Mouse (Mus musculus): ENCODE data around the gene Tmf1. TPM values are rescaled to one million over a fixed set of nuclear protein-coding genes. Genes with fewer than 3 reads are reported as not detected.

Gene Tmf1
- 30.1 and 31.1 TPM in 2 replicates for polyA plus RNA-seq (2014; fragmentation: Nextera tagmentation; extraction: Ambion mirVana)

DNA sequence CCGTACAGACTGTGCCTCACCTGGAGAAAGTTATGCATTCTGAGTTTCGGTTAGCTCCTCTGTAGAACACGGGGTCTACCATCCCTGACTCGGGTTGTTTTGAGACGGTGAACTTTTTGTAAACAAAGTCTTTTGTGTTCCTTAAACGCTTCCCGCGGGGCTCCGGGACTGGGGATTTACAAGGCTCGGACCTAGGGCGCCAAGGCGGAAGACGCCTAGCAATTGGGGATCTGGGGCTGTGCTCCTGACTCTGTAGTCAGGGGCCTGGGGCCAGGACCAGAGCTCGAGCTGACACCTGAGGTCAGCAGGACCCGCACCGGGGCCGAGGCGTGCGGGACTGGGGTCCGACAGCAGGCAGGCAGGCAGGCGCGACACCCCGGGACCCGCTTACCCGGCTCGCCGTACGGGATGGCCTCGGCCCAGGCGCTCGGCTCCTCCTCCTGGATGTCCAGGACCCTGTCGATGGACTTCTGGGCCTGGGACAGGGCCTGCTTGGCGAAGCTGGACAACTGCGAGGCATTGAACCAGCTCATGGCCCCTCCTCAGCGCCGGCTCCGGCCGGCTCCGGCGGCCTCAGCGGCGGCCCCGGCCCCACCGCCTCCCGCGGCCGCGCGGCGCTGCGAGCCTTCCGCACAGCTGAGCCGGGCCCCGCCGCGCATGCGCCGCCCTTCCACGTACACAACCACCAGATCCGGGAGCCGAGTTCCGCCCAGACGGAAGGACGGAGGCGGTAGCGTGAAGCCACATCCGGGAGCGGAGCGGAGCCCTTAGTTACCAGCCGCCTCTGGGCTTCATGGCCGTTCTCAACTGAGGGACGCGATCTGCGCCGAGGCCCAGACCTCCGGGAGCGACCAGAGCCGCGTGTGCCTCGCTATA, at the start of gene Tmf1:
TSS of gene Tmf1 (minus strand) at position 632 of the 876 bp plus-strand sequence.
- Histone ChIP-seq H3K9me3 (ENCODE audit: control insufficient read depth, low read length) (no peaks in the 10 kb centered on the region), H3K4me3 (ENCODE audit: low read depth, low read length) (peak within 1 kb of the TSS; percentile 95), H3K9ac (ENCODE audit: low read length) (peak within 1 kb of the TSS; percentile 94), H3K4me2 (ENCODE audit: low read depth, severe bottlenecking) (peak within 1 kb of the TSS; percentile 69), H3K27ac (replicated peaks; ENCODE audit: low read depth, low read length) (peak within 1 kb of the TSS; percentile 85), H3K36me3 (ENCODE audit: control insufficient read depth, insufficient read depth, low read length) (peaks cover 8% of the 10 kb centered on the region; the same call in 1 of the 2 replicates), H3K4me1 (ENCODE audit: control insufficient read depth, insufficient read depth, low read length) (0 out of 2 replicates have a peak, but pooled peaks cover 4% of the 10 kb centered on the region), H3K27me3 (ENCODE audit: control insufficient read depth, insufficient read depth, low read length) (no peaks in the 10 kb centered on the region)
- DNase-seq (ENCODE audit: low spot score) (peak; percentile 96), ATAC-seq (ENCODE audit: insufficient number of reproducible peaks, low FRiP score, low TSS enrichment, low read depth) (peak; percentile 96)
- WGBS: under 1% methylated on average over 80 of the region's 80 CpGs

DNA sequence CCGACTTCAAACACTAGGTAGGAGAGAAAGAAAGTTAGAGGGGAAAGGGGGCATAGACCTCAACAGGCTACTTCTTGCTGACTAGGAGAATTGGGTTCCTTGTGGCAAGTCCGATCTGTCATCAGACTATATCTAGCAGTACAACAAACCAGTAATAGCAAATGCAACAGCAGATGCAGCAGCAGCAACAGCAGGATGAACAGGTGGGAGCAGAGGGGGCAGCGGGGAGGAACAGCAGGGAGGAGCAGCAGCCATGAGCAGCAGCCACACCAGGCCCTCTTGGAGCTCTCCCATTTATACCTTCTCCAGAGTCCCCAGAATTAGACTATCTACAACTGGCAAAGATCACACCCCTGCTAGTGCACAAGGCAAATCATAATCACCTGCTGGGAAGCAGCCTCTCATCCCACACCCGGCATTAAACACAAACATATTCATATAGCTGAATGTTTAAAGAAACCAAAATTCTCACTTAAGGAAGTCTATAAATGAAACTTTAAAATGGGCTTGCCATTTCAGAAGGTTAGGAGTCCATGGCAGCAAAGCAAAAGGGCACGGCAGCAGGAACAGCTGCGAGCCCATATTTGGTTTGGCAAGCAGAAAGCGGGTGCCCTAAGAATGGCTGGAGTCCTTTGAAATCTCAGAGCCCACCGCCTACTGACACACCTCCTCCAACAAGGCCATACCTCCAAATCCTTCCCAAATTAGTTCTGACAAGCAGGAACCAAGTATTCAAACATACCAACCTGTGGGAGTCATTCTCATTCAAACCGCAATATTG, 48.3 kb upstream of the Tmf1 start:
- 94% methylated on average over 9 of the region's 9 CpGs for WGBS
- Histone ChIP-seq H3K4me1 (ENCODE audit: control insufficient read depth, insufficient read depth, low read length) (no peaks in the 10 kb centered on the region), H3K27ac (replicated peaks; ENCODE audit: low read depth, low read length) (no peak overlapping the region), H3K27me3 (ENCODE audit: control insufficient read depth, insufficient read depth, low read length) (no peaks in the 10 kb centered on the region), H3K9ac (ENCODE audit: low read length) (no peak overlapping the region), H3K4me2 (ENCODE audit: low read depth, severe bottlenecking) (no peak overlapping the region), H3K36me3 (ENCODE audit: control insufficient read depth, insufficient read depth, low read length) (0 out of 2 replicates have a peak, but pooled peaks cover 2% of the 10 kb centered on the region), H3K4me3 (ENCODE audit: low read depth, low read length) (no peak overlapping the region), H3K9me3 (ENCODE audit: control insufficient read depth, low read length) (no peaks in the 10 kb centered on the region)
- ATAC-seq (ENCODE audit: insufficient number of reproducible peaks, low FRiP score, low TSS enrichment, low read depth): no peak
- no peak for DNase-seq (ENCODE audit: low spot score)

DNA sequence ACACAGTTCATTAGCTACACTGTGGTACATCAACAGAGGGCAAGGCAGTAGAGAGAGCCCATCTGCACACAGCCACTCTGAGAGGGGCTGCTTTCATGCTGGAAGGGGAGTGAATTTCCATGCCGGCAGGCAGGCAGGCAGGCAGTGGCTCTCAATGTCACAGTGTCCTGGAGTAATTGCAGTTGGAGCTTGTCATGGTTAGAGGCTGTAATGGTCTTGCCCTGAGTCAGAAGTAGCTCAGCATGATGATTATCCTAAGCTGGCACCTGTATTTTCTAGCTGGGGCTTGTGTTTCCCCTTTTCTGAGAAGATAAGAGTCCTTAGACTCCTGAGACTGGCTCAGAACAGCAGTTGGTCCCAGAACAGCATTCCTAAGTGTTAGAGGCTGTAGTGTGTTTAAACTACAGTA, 47.2 kb upstream of the Tmf1 start:
- Histone ChIP-seq H3K9ac (ENCODE audit: low read length) (no peak overlapping the region), H3K9me3 (ENCODE audit: control insufficient read depth, low read length) (no peaks in the 10 kb centered on the region), H3K4me1 (ENCODE audit: control insufficient read depth, insufficient read depth, low read length) (0 out of 2 replicates have a peak, but pooled peaks cover 2% of the 10 kb centered on the region), H3K27me3 (ENCODE audit: control insufficient read depth, insufficient read depth, low read length) (no peaks in the 10 kb centered on the region), H3K4me3 (ENCODE audit: low read depth, low read length) (no peak overlapping the region), H3K4me2 (ENCODE audit: low read depth, severe bottlenecking) (no peak overlapping the region), H3K27ac (replicated peaks; ENCODE audit: low read depth, low read length) (no peak overlapping the region), H3K36me3 (ENCODE audit: control insufficient read depth, insufficient read depth, low read length) (0 out of 2 replicates have a peak, but pooled peaks cover 2% of the 10 kb centered on the region)
- DNase-seq (ENCODE audit: low spot score): no peak
- ATAC-seq (ENCODE audit: insufficient number of reproducible peaks, low FRiP score, low TSS enrichment, low read depth): no peak
- WGBS: 50% methylated on average over 1 of the region's 1 CpGs

DNA sequence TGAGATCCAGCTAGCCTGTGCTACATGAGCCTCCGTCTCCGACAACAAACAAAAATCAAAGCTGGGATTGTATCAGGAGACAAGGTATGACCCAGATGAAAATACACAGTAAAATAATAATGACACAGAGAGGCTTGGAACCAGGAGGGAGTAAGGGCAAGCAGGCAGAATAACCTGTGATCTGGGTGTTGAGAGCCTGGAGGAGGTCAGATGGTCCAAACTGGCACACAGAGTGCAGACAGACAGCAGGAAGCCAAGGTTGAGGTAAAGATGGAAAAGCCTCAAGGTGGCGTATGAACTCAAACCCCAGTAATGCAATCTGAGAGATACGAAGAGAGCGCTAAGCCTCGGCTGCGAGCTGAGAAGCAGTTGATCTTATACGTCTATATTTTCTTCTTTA, 45.6 kb upstream of the Tmf1 start:
- DNase-seq (ENCODE audit: low spot score): no peak

DNA sequence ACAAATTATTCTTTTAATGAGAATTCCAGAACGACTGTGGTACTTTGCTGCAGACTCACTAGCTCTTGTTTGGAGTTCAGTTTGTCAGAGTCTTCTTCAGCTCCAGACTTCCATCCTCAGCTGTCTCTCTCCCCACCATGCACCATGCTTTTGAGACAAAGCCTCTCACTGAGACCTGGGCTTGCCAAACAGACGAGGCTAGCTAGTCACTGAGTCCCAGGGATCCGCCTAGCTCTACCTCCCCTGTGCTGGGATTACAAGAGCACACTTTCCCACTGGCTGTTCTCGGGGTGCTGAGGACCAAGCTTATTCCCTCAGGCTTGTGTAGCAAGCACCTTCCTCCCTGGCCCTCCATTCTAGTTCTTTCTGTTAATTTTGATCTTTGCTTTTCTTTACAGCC, 44.6 kb upstream of the Tmf1 start:
- DNase-seq (ENCODE audit: low spot score): no peak
- 80% methylated on average over 4 of the region's 4 CpGs for WGBS

More for the DNA sequence above, 45.6 kb upstream of the Tmf1 start:
- H3K27ac ChIP-seq (replicated peaks; ENCODE audit: low read depth, low read length): no peak overlapping the region
- WGBS: 93% methylated on average over 8 of the region's 8 CpGs
- ATAC-seq (ENCODE audit: insufficient number of reproducible peaks, low FRiP score, low TSS enrichment, low read depth): no peak
- 0 out of 2 replicates have a peak, but pooled peaks cover 2% of the 10 kb centered on the region for H3K4me1 ChIP-seq (ENCODE audit: control insufficient read depth, insufficient read depth, low read length)
- H3K4me3 ChIP-seq (ENCODE audit: low read depth, low read length): no peak overlapping the region
- no peaks in the 10 kb centered on the region for H3K27me3 ChIP-seq (ENCODE audit: control insufficient read depth, insufficient read depth, low read length)
- H3K4me2 ChIP-seq (ENCODE audit: low read depth, severe bottlenecking): no peak overlapping the region
- H3K36me3 ChIP-seq (ENCODE audit: control insufficient read depth, insufficient read depth, low read length): no peaks in the 10 kb centered on the region
- H3K9me3 ChIP-seq (ENCODE audit: control insufficient read depth, low read length): no peaks in the 10 kb centered on the region
- H3K9ac ChIP-seq (ENCODE audit: low read length): no peak overlapping the region

DNA sequence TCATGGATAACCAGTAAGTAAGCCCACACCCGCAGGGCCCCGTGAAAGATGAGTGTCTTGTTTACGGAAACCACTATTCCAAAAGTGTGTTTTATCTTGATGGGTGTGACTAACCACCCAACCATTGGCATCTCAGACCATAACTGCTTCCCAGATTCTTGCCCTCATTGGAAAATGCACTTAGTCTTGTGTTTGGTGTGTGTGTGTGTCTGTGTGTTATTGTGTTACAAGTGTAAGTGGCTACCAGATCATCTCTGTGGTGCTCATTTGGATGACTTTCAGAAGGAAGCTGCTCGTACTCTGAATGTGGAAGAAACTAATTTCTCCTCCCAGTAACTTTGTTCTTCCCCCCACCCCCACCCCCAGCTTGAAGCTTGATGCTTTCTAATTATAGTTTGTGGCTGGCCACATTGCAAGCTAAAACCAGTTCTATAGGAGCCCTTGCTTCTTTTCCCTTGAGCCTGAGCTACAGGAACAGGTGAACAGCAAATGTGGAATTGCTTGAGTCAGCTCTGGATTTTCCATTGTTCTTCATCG, 44.1 kb upstream of the Tmf1 start:
- no peaks in the 10 kb centered on the region for H3K9me3 ChIP-seq (ENCODE audit: control insufficient read depth, low read length)
- no peak overlapping the region for H3K9ac ChIP-seq (ENCODE audit: low read length)
- ATAC-seq (ENCODE audit: insufficient number of reproducible peaks, low FRiP score, low TSS enrichment, low read depth) (no peak), DNase-seq (ENCODE audit: low spot score) (no peak)
- H3K36me3 ChIP-seq (ENCODE audit: control insufficient read depth, insufficient read depth, low read length): no peaks in the 10 kb centered on the region
- no peak overlapping the region for H3K4me3 ChIP-seq (ENCODE audit: low read depth, low read length)
- H3K27me3 ChIP-seq (ENCODE audit: control insufficient read depth, insufficient read depth, low read length): no peaks in the 10 kb centered on the region
- H3K27ac ChIP-seq (replicated peaks; ENCODE audit: low read depth, low read length): no peak overlapping the region
- WGBS: 70% methylated on average over 5 of the region's 5 CpGs
- 0 out of 2 replicates have a peak, but pooled peaks cover 2% of the 10 kb centered on the region for H3K4me1 ChIP-seq (ENCODE audit: control insufficient read depth, insufficient read depth, low read length)
- H3K4me2 ChIP-seq (ENCODE audit: low read depth, severe bottlenecking): no peak overlapping the region

More for the DNA sequence above, 44.6 kb upstream of the Tmf1 start:
- H3K4me2 ChIP-seq (ENCODE audit: low read depth, severe bottlenecking): no peak overlapping the region
- no peaks in the 10 kb centered on the region for H3K9me3 ChIP-seq (ENCODE audit: control insufficient read depth, low read length)
- no peak overlapping the region for H3K27ac ChIP-seq (replicated peaks; ENCODE audit: low read depth, low read length)
- no peak overlapping the region for H3K4me3 ChIP-seq (ENCODE audit: low read depth, low read length)
- no peak overlapping the region for H3K9ac ChIP-seq (ENCODE audit: low read length)
- no peak for ATAC-seq (ENCODE audit: insufficient number of reproducible peaks, low FRiP score, low TSS enrichment, low read depth)
- 0 out of 2 replicates have a peak, but pooled peaks cover 2% of the 10 kb centered on the region for H3K4me1 ChIP-seq (ENCODE audit: control insufficient read depth, insufficient read depth, low read length)
- no peaks in the 10 kb centered on the region for H3K27me3 ChIP-seq (ENCODE audit: control insufficient read depth, insufficient read depth, low read length)
- no peaks in the 10 kb centered on the region for H3K36me3 ChIP-seq (ENCODE audit: control insufficient read depth, insufficient read depth, low read length)

DNA sequence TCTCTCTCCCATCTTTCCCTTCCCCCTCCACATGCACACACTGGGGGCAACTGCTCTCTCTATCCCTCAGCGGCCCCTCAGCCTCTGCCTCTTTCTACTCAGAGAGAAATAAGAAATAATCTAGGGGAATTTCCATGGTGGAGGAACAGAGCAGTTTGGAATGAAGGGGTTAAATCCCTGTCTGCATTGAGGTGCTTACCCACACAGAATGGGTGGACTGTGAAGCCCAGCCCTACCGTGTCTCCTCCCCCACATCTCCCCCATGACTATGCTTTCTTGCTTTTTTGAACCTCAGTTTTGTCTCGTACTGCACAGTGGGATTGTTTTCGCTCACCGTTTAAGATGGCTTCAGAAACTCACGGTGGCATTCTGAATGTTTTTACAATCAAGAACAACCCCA, 43.4 kb upstream of the Tmf1 start:
- Histone ChIP-seq H3K27ac (replicated peaks; ENCODE audit: low read depth, low read length) (no peak overlapping the region), H3K4me1 (ENCODE audit: control insufficient read depth, insufficient read depth, low read length) (0 out of 2 replicates have a peak, but pooled peaks cover 2% of the 10 kb centered on the region), H3K27me3 (ENCODE audit: control insufficient read depth, insufficient read depth, low read length) (no peaks in the 10 kb centered on the region), H3K4me3 (ENCODE audit: low read depth, low read length) (no peak overlapping the region), H3K9me3 (ENCODE audit: control insufficient read depth, low read length) (no peaks in the 10 kb centered on the region), H3K36me3 (ENCODE audit: control insufficient read depth, insufficient read depth, low read length) (no peaks in the 10 kb centered on the region), H3K9ac (ENCODE audit: low read length) (no peak overlapping the region), H3K4me2 (ENCODE audit: low read depth, severe bottlenecking) (no peak overlapping the region)
- DNase-seq (ENCODE audit: low spot score) (no peak), ATAC-seq (ENCODE audit: insufficient number of reproducible peaks, low FRiP score, low TSS enrichment, low read depth) (peak; percentile 9; the same call in 1 of the 2 replicates)
- WGBS: 54% methylated on average over 6 of the region's 6 CpGs

All from limb, embryonic 11.5 days (tissue).